29 mouse cellular contexts compared by ENCODE assay signal in genomic region chr1:72070489-72070888, GRCm38 (mm10).
DNase-seq lines count a peak whose midpoint lies in the region; ATAC-seq and TF ChIP-seq lines count a peak whose summit lies in the region.
"Had no signal": no experiment of that assay in that cellular context is flagged by ENCODE, and none has a peak within 500 bp of the region (broad histone marks: within the 10 kb centered on the region; RNA-seq: fewer than 3 reads in every experiment).

No protein-coding gene starts in this region.

- no peak for TF ChIP-seq EP300 in heart, postnatal 0 days (IDR thresholded peaks at IDR 0.05; ENCODE audit: low read depth)

- no peak overlapping the region for H3K4me2 ChIP-seq in heart, postnatal 0 days (ENCODE audit: low read depth, low read length)
- H3K4me2 ChIP-seq: heart, embryonic 13.5 days; limb, embryonic 12.5 days; liver, embryonic 15.5 days; lung, embryonic 14.5 days; midbrain, embryonic 11.5 days had no signal

- no peak for ATAC-seq in heart, postnatal 0 days (ENCODE audit: insufficient read depth, low read depth)
- ATAC-seq in Patski: peak; percentile 91
- peak; percentile 60 for ATAC-seq in megakaryocyte progenitor cell, adult 5-6 weeks (replicated peaks; ENCODE audit: poor library complexity)
- ATAC-seq: forebrain, embryonic 14.5 days; hindbrain, embryonic 16.5 days; midbrain, embryonic 16.5 days had no signal

- no peaks in the 10 kb centered on the region for H3K9me3 ChIP-seq in heart, postnatal 0 days (replicated peaks; ENCODE audit: control insufficient read depth, low read length)
- H3K9me3 ChIP-seq in heart, embryonic 10.5 days: no peaks in the 10 kb centered on the region
- H3K9me3 ChIP-seq: heart, embryonic 13.5 days; limb, embryonic 12.5 days; liver, embryonic 15.5 days had no signal

- no peak for TF ChIP-seq CTCF in heart, postnatal 0 days (IDR thresholded peaks at IDR 0.05; ENCODE audit: low read depth)
- TF ChIP-seq CTCF in Patski (IDR thresholded peaks at IDR 0.05): no peak

- H3K4me1 ChIP-seq in heart, postnatal 0 days (ENCODE audit: control insufficient read depth, insufficient read depth): no peaks in the 10 kb centered on the region
- H3K4me1 ChIP-seq in heart, embryonic 10.5 days: peaks cover 4% of the 10 kb centered on the region; the same call in 1 of the 2 replicates
- H3K4me1 ChIP-seq: liver, embryonic 15.5 days had no signal

- WGBS in heart, postnatal 0 days: 44% methylated on average over 5 of the region's 5 CpGs
- 47% methylated on average over 5 of the region's 5 CpGs for WGBS in heart, embryonic 10.5 days

- POLR2A ChIA-PET in Patski (lab: Charles Lee): no interaction called here

- in situ Hi-C loops in Patski (cut with MboI; ENCODE audit: low pct_unique_long_range_greater_than_20kb): no loop called here

- no peak overlapping the region for H3K27ac ChIP-seq in heart, postnatal 0 days (ENCODE audit: low read depth)
- no peak overlapping the region for H3K27ac ChIP-seq in heart, embryonic 10.5 days
- H3K27ac ChIP-seq: heart, adult 2 months; heart, embryonic 13.5 days; limb, embryonic 12.5 days; liver, embryonic 15.5 days had no signal

- no peaks in the 10 kb centered on the region for H3K36me3 ChIP-seq in heart, postnatal 0 days (replicated peaks; ENCODE audit: control insufficient read depth, insufficient read depth, low read length)
- H3K36me3 ChIP-seq in heart, embryonic 10.5 days: no peaks in the 10 kb centered on the region
- H3K36me3 ChIP-seq: heart, embryonic 13.5 days; limb, embryonic 12.5 days; liver, embryonic 15.5 days had no signal

- intact Hi-C loops in left cerebral cortex, postnatal 14 days (cut with DNase I): no loop called here

- no peak overlapping the region for H3K9ac ChIP-seq in heart, postnatal 0 days (replicated peaks; ENCODE audit: low read depth, low read length)
- H3K9ac ChIP-seq: heart, embryonic 13.5 days; limb, embryonic 12.5 days; liver, embryonic 15.5 days; lung, embryonic 14.5 days had no signal

- CTCF ChIA-PET in Patski (lab: Charles Lee): no interaction called here

- no peak overlapping the region for H3K4me3 ChIP-seq in heart, postnatal 0 days (ENCODE audit: low read depth, low read length)
- H3K4me3 ChIP-seq in heart, embryonic 10.5 days: no peak overlapping the region
- H3K4me3 ChIP-seq: heart, adult 2 months; heart, embryonic 13.5 days; limb, embryonic 12.5 days; liver, embryonic 15.5 days had no signal

- no peaks in the 10 kb centered on the region for H3K27me3 ChIP-seq in heart, postnatal 0 days (ENCODE audit: control insufficient read depth, insufficient read depth, low read length)
- H3K27me3 ChIP-seq in heart, embryonic 10.5 days (ENCODE audit: insufficient read depth, poor library complexity, severe bottlenecking): no peaks in the 10 kb centered on the region
- no peaks in the 10 kb centered on the region for H3K27me3 ChIP-seq in Patski
- H3K27me3 ChIP-seq: CH12.LX; heart, embryonic 13.5 days; limb, embryonic 12.5 days; liver, embryonic 15.5 days had no signal

- DNase-seq in heart, postnatal 0 days (ENCODE audit: low spot score): peak; percentile 13
- no peak for DNase-seq in heart, embryonic 10.5 days (ENCODE audit: low spot score)
- DNase-seq in 3T3-L1 (ENCODE audit: low read depth, low spot score) (peak; percentile 83), Patski (ENCODE audit: low read depth, low spot score) (peak; percentile 61)
- no peak for DNase-seq in left cerebral cortex, postnatal 14 days (ENCODE audit: low spot score in 2 of 2)
- no peak for DNase-seq in thymus, postnatal 0 days (ENCODE audit: low spot score)
- no peak for DNase-seq in right cerebral cortex, adult 2 months (ENCODE audit: low spot score in 2 of 2)
- DNase-seq: adrenal gland, postnatal 14 days; B cell, adult 2 months; cerebellum, adult 11 months; cerebellum, adult 9-11 months; gastrocnemius, postnatal 25 days; heart, adult 2 months; heart, postnatal 14 days; kidney, adult 11 months; kidney, postnatal 25 days; lung, embryonic 14.5 days; lung, postnatal 14 days; right cerebral cortex, adult 18-20 months; thymus, postnatal 14 days had no signal

Comparison
In these comparisons a context has a peak if more than half of its experiments do, and no peak if none do; other contexts are left out.
1. DNase-seq: peak in heart, postnatal 0 days (single experiment), 3T3-L1 (single experiment) and Patski (single experiment); none in heart, embryonic 10.5 days (single experiment), left cerebral cortex, postnatal 14 days (0 of 2), thymus, postnatal 0 days (single experiment) and right cerebral cortex, adult 2 months (0 of 2).